Mouse (Mus musculus) layer of hippocampus, adult 8-10 months (tissue): ENCODE measurements around the gene Rapgef4. TPM values are rescaled to one million over a fixed set of nuclear protein-coding genes. Genes with fewer than 3 reads are reported as not detected.

Source experiments
- DNase-seq, 2 experiments: peaks; one replicate each; pipeline ENCODE4 v3.0.0; 2022; ENCODE audit warnings: low spot score in 2 of 2
- total RNA-seq, 4 experiments: library from RNA; stranded (reverse); gene quantifications; 2 replicates each; pipeline ENCODE4 v1.2.4; 2022

Gene Rapgef4
- total RNA-seq, 4 experiments from 2014 or later = 363 to 430 (median 401) TPM

DNA sequence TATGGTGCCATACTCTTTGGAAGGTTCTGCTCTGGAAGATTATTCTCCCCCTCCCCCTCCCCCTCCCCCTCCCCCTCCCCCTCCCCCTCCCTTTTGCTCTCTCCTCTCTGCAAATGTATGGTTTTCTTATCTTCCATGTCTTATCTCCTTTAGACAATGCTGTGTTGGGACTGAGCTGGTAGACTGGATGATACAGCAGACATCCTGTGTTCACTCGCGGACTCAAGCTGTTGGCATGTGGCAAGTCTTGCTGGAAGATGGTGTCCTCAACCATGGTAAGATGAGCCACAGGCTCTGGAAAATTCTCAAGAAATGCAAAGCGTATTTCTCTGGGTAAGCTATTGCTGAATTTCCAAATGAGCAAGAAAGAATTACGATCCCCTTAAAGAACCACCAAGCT lies 197.0 kb downstream of the Rapgef4 start:
- no peak for DNase-seq

DNA sequence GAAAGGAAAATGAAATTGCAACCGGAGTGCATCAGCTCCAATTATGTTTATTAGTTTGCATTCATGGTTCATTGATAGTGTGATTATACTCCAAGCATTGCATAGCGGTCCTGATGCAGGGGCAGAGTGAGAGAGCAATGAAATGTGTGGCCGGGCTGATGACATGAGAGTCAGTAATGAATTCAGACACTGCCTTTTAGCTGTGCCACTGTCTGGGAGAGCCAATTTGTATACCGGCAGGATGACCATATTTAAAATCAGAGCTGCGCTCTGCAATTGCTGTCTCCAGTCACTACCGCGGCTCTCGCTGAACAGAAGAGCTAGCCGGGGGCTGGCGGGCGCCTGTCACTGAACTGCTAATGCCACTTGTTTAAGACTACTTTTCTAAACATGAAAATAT lies 197.5 kb downstream of the Rapgef4 start:
- DNase-seq = no peak

DNA sequence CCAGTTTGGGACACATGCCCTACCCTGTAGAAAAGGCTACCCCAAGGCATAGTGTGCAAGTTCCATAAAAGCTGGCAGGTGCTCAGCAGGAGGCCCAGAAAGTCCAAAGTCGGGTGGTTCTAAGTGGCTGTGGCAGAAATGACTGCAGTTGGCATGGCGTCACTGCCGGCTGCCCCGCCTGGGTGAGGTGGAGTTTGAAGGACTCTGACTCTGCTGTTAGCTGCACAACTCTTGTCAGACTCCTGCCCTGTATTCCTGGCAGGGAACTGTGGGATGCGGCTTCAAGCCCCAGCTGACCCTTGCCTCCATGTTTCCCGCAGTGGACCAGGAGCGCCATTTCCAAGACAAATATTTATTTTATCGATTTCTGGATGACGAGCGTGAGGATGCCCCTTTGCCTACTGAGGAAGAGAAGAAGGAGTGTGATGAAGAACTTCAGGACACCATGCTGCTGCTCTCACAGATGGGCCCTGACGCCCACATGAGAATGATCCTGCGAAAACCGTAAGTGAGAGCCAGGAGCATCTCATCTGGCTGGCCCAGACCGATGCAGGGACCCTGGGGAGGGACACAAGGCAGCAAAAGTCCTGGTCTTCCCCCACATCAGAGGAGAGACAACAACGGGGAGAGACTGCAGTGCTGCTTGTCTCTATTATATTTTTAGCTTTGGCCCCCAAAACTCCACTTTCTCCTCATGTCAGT lies 198.7 kb downstream of the Rapgef4 start:
- DNase-seq = no peak

DNA sequence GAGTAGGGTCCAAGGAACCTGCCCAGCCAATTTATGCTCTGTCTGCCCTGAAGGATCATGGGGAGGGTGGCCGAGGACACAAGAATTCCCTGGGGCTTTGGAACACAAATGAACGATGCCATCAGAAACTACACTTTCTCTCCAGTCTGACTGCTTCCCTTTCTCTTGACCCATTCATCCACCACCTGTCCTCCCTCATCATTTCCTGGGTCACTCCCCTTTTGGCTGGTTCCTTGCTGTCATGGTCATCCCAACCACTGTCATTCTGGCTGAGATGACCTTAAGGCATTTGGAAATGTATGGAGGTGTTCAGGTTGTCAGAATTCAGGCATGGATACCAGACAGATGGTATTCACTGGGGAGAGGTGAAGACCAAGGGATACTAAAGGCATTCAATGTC lies 200.4 kb downstream of the Rapgef4 start:
- no peak for DNase-seq

DNA sequence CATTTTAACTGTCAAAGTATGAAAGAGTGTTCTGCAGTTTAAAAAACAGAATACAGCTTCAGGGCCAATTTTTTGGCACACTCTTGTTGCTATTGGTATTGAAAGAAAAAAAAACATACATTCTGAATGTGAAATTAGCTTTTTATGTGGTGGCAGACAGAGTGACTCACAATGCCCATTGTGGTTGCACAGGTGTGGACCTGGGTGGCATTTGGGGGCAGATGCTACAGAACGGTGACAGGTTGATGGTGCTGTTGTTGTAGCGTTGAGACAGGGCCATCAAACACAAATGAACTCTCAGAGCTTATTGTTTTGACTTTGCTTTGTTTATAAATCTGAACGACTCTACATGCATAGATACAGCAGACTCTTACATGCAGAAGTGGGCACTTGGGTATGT lies 202.7 kb downstream of the Rapgef4 start:
- no peak for DNase-seq

DNA sequence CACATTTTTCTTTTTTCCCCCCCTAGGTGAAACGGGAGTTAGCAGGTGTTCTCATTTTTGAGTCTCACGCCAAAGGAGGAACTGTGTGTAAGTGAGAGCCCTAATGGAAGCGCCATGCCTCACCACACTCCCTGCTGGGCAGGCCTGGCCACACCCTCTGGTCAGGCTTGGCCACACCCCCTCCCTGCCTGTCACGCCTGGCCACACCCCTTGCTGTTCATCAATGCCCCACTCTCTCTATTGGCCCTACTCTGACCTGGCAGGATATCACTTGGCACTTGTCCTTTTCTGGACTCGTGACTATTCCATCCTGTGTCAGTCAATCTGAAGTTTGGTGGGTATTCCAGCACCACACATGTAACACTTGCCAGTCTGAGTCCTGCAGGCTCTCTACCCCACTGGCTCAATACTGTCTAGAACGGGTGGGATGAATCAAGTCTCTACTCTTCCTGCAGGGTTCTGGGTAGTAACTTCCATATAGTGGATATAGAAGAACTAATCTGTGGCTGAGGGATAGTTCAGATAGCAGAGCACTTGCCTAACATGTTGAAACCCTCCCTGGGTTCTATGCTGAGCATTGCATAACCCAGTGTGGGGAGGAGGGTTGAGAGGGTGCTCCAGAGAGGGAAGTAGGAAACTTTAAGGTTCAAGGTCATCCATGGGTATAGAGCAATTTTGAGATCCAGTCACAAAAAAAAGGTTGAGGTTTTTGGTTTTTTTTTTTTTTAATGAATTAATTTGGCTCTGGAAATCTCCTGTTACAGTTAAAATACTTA lies 215.3 kb downstream of the Rapgef4 start:
- no peak for DNase-seq

DNA sequence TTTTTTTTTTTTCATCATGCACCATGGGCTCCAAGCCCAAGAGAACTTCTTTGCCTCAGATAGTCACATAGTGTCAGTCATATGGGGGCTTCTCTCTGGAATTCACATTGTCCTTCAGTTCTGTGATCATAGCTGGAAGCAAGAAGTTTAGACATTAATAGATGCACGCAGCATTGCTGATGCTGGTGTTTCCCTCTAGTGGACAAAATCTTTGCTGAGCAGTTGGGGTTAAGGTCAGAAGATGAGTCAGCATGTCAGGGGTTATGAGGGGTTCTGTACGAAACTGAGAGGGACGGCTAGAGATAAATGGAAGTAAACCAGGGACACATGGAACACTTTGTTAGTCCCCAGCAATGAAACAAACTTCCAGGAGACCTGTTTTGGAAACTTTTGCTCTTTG lies 216.0 kb downstream of the Rapgef4 start:
- DNase-seq = no peak

DNA sequence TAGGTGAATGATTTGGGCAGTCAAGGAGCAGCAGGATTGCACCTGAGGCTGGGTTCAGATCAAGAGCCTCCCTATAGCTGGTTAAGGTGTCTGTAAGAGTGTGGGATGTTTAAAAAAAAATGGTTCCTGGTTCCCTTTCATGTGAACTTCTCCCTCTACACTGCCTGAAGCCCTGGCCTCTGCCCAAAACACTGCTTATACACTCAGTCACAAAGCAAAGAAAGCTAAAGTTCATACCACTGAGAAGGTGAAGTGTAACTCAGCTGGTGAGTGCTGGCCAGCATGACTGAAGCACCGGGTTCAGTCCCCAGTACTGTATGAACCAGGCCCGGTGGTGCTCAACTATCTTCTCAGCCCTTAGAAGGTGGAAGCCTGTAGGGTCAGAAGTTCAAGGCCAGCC lies 218.4 kb downstream of the Rapgef4 start:
- no peak for DNase-seq

DNA sequence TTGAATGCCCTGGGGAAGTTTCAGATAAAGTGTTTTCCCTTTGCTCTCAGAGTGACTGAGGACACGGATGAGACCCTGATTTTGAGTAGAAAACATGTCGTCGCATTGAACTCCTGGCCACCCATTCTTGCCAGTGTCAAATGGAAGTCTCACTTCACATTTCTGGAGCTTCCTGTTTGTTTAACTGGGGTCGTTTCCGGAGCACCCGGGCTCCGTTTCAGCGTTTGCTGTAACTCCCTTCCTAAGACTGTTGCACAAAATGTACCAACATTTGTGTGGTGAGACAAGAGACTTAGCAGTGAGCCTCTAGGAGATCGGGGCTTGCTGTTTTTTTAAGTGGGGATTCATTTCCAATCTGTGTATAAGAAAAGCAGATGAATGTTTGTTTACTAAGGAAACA lies 220.5 kb downstream of the Rapgef4 start:
- no peak for DNase-seq

DNA sequence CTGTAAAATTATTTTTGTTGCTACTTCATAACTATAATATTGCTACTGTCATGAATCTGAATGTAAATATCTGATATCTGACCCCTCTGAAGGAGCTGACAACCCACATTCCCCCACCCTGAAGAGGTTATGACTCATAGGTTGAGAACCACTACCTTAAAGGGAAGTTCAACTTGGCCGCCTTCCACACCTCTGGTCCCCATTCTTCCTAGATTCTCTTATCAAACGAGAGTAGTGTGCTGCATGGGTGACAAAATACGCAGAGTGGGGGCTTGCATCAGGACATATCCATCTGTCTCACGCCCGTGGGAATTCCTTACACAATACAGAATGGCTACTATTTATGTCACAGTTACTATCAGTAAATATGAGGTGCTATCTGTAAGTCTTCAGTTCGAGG lies 221.2 kb downstream of the Rapgef4 start:
- DNase-seq = no peak

DNA sequence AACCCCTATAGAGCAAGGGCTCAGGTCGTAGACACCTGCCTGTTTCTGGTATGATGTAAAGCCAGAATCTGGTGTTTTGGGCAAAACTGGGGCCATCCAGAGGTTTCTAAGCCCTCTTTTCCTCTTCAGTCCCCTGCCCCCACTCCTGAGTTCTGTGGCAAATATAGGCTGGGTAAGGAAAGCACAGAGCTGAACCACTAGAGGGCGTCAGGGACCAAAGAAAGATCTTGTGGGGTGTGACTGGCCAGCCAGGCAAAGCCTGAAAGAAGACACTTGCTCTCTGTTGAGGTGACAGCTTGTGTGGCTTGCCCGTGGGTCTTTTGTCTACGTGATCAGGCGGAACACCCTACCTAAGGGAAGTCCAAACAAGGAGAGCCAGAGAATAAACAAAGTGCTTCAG lies 222.6 kb downstream of the Rapgef4 start:
- DNase-seq = peak; percentile 47 to 73

DNA sequence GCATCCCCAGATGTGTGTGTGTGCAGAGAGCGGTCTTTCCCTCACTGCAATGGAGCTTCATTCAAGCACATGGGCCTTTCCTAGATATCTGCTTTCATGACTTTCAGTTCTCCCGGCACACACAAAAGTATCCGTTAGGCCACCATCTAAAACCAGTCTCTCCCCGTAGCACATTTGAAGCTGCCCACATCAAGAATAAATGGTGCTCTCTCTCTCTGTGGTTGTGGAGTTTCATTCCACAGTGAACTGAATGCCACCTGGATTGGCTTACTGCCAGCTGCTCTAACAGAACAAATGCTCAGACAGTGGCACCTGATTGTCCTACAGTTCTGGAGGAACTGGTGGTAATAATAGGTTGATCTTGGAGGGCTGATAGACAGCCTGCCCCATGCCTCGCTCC lies 224.8 kb downstream of the Rapgef4 start:
- DNase-seq = no peak

DNA sequence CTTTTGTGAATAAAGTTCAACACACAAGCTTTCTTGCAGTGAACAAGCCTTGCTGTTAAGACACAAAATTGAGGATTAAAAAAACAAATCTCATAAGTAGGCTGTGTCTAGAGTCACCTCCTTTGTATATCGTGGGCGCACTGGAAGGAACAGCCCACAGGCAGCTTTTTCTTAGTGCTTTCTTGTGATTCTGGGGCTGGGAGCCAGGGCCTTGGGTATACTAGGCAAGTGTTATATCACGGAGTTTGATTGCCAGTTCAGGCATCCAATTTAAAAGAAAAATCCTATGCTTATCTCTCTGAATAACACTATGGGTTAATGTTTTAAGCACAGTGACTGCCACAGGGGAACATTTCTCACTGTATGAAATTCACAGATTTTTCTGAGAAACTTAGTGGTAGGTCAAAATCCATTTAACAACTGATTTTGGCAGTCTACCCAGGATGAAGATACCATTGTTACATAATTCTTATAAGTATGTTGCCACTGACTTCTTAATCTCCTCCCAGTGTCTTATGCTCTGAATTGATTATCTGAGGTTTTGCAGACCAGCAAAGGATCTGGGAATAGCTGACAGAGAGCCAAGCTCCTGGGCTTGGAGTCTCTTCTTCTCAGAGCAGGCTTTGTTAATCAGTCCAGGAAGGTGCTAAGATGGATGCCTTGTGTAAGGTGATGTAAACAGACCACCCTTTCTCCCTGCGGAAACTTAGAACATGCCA lies 225.6 kb downstream of the Rapgef4 start:
- no peak for DNase-seq

DNA sequence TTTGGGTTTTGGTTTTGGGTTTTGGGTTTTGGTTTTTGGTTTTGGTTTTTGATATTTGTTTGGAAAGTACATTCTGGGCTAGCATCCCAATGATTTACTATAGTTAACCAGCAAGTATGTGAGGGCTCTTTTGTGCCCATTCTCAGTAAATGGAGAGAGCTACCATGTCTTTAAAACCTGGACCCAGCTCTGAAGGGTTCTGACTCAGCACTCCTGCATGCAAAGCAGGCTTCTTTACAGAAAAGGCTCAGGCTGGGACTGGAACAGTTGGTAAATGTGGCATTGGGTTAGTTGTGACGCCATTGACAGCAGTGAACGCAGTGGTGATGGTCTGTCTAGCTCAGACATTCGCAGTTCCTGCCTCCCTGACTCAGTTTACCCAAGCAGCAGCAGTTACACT lies 236.3 kb downstream of the Rapgef4 start:
- DNase-seq = no peak

DNA sequence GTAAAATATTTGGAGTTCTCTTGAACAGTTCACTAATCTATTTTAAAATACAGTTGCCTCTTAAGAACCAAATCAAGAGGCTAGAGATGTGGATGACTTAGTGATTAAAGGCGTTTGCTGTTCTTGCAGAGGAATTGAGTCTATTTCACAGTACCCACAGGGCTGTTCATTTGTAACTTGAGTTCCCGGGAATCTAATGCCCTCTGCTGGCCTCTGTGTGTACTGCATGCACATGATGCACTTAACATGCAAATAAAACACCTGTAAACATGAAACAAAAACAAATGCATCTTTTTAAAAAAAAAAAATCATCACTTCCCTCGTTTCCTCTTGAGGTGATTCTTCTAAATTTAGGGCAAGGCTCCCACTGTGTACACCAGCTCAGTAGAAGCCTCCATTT lies 238.9 kb downstream of the Rapgef4 start:
- no peak for DNase-seq

DNA sequence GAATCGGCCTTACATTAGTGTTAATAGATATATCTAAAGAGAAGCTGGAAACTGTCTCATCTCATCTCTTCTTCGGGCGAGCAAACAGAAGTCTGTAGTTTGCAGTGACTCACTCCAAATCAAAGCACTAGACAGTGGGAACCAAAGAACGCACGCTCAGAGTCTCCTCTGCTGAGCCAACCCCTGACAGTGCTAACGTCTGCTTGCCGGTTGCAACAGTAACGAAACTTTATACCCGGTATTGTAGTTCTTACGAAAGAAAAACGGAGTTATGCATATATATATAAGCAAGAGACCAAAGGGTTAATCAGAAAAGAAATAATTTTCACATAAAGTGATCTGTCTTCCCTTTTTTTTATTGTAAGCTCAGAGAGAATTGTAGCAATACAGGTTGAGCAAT lies 240.2 kb downstream of the Rapgef4 start:
- DNase-seq = no peak

DNA sequence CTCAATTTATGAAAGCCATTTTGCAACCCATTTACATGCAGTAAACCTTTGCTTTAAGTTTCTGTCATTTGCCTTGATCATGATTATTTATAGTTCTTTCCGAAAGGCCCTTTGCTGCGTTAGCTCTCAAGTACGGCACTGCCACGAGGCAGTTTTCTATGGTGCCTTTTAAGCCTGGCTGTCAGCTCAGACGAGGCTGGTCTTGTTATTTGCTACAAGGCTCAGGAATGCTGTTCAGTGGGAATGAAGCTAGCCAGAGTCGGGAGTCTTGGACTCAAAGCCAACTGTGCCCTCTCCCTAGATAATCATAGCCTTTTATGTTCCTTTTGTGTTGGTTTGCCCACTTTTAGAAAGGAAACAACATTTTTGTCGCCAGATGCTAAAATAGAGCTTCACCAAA lies 240.7 kb downstream of the Rapgef4 start:
- DNase-seq = no peak

DNA sequence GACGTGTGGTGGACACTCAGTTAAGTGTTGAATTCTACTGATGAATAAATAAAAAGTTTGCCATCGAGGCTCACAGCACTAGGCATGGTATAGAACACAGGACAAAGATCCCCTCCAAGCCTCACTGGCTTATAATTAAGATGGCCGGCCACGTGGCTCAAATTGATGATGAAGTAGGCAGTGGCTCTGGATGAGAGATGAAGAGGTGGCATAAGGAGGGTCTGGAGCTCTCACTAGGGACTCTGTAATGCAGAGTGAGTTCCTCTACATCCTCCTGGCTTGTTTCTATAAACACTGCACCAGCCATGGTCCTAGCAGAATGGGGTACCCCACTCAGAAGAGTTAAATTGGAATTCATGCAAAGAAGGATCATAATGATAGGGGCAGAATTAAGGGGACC lies 241.2 kb downstream of the Rapgef4 start:
- DNase-seq = no peak

DNA sequence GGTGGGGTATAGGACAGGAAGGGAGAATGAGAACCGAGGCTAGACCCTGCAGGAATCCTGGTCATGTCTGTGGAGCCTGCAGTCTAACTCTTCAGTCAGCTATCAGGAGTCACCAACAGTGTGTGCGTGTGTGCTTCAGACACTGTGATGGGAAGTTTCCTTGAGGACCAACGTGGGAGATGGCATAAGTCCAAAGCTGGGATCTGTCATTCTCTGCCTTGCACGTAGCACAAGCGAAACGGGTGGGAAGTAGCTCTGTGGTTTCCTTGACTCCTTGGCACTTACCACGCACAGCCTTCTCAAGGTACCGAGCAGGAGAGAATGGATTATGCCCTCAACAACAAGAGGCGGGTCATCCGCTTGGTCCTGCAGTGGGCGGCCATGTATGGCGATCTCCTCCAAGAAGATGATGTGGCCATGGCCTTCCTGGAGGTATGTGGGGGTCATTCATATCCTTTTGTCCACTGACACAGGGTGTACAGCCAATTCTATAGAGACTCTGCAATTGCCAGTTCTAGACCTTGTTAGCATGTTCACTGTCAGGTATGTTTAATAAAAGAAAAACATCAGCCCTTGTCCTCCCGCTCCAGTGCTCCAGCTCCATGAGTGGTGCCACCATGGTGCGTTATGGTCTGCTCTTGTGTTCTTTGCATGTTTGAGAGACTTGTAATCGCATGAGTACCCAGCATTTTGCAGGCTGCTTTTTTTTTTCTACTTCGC lies 241.9 kb downstream of the Rapgef4 start:
- no peak for DNase-seq

DNA sequence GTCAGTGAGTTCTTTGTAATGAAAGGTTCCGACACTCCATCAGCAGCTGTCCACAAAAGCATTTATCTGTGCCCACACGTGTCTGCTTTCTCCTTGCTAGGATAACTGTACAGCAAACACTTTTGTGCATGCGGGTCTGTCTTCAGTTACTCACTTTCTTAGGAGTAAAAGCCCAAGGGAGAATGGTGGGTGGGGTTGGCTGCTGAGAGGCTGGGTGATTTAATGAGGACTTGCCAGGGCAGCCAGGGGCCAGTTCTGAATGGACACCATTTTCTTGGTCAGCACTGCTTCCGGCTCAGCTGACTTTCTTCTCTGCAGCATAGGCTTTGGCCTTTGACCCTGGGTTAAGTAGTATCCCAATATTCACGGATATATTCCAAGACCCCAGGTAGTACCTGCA lies 242.4 kb downstream of the Rapgef4 start:
- DNase-seq = no peak

DNA sequence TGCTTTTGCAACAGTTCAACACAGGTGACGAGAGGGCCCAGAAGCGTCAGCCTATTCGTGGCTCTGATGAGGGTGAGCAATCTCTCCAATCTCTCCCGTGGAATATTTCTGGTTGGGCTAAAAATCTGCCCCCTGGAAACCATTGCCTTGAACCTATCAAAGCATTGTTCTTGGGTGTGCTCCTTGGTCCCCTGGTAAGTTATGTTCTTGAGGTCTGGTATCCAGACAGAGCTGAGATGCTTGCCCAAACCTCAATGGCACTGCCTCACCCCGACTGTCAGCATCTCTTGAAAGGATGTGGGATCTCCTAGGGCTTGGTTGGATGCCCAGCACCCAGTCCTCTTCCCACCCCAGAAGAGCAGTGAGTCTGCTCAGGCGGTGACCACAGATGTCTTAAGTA lies 245.0 kb downstream of the Rapgef4 start:
- DNase-seq = no peak

DNA sequence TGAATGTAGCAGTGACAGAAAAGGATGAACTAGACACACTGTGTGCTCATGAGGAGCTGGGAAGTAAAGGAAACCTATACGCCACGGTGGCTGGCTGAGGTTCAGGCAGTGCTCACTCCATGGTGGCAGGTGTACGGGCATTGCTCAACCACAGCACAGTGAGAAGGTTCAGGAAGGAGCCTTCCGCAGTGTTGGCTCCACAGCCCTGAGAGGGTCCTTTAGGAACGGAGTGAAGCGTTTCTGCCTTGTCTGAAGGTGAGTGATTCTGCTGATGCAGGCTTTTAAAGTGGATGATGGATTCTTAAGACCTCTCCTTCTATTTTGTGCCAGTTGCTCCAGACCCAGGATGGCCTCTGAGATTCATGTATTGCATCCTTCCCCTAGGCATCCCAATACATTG lies 246.4 kb downstream of the Rapgef4 start:
- no peak for DNase-seq
